Mouse (Mus musculus) forebrain, embryonic 15.5 days (tissue): ENCODE measurements around the gene Ppp6r3. TPM values are rescaled to one million over a fixed set of nuclear protein-coding genes. Genes with fewer than 3 reads are reported as not detected.
A peak's percentile ranks its signal among the peaks of the same experiment; 100 is the strongest.

Experiments used
- ATAC-seq: fragments of 200-750 bp; cut with Nextera tagmentation; replicated peaks from 2 replicates; pipeline ENCODE4 v1.8.0; 2017; ENCODE audit warnings: mild to moderate bottlenecking, moderate TSS enrichment, moderate library complexity
- H3K27ac ChIP-seq: fragments of 300-500 bp; sonication (generic); replicated peaks from 2 replicates; pipeline ENCODE4 v1.5.1; 2015; ENCODE audit warnings: mild to moderate bottlenecking, inconsistent platforms
- H3K27me3 ChIP-seq: fragments of 300-500 bp; sonication (generic); 2 replicates; pipeline ENCODE4 v1.6.1; 2015; ENCODE audit warnings: inconsistent platforms
- H3K36me3 ChIP-seq: fragments of 300-500 bp; sonication (generic); 2 replicates; pipeline ENCODE4 v1.6.1; 2015; ENCODE audit warnings: mild to moderate bottlenecking, inconsistent platforms
- H3K4me1 ChIP-seq: fragments of 300-500 bp; sonication (generic); 2 replicates; pipeline ENCODE4 v1.6.1; 2015; ENCODE audit warnings: inconsistent platforms
- H3K4me2 ChIP-seq: fragments of 300-500 bp; sonication (generic); replicated peaks from 2 replicates; pipeline ENCODE4 v1.6.1; 2015; ENCODE audit warnings: mild to moderate bottlenecking, inconsistent platforms
- H3K4me3 ChIP-seq: fragments of 300-500 bp; sonication (generic); 2 replicates; pipeline ENCODE4 v1.5.1; 2015; ENCODE audit warnings: mild to moderate bottlenecking, inconsistent platforms
- H3K9ac ChIP-seq: fragments of 300-500 bp; sonication (generic); replicated peaks from 2 replicates; pipeline ENCODE4 v1.6.1; 2015; ENCODE audit warnings: mild to moderate bottlenecking, inconsistent platforms
- H3K9me3 ChIP-seq: fragments of 300-500 bp; sonication (generic); 2 replicates; pipeline ENCODE4 v1.6.1; 2016; ENCODE audit warnings: inconsistent platforms
- WGBS: fragments of 180-500 bp; shearing (Covaris S2); methylation state at CpG from one replicate; pipeline ENCODE4 v1.1.7; 2015; ENCODE audit warnings: mixed read lengths; 5-methylcytosine and 5-hydroxymethylcytosine counted together
- polyA plus RNA-seq: library from polyadenylated mRNA; unstranded; fragments of >200 nt; fragmentation: Nextera tagmentation; extraction: Ambion mirVana; gene quantifications from 2 replicates; pipeline ENCODE4 v1.2.1, GENCODE M21; 2015

Ppp6r3 gene
- polyA plus RNA-seq, 1 experiment from 2014 or later = 62.5 TPM

DNA sequence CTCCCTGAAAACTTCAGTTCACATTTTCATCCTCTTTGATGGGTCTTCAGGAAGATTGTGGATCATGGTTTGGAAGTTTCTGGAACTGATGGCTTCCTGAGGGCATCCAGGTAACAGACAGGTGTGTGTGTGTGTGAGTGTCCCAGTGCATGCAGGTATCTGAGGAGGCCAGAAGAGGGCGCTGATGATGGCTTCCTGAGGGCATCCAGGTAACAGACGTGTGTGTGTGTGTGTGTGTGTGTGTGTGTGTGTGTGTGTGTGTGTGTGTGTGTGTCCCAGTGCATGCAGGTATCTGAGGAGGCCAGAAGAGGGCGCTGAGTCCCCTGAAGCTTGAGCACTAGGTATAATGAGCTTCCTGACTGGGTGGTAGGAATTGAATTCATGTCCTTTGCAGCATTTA is 128.2 kb downstream of the Ppp6r3 start:
- peaks cover 4% of the 10 kb centered on the region; the same call in 1 of the 2 replicates for H3K4me1 ChIP-seq
- ATAC-seq = no peak
- H3K9me3 ChIP-seq = no peaks in the 10 kb centered on the region
- H3K36me3 ChIP-seq = no peaks in the 10 kb centered on the region
- no peak overlapping the region for H3K4me3 ChIP-seq
- WGBS = 54% methylated on average over 3 of the region's 3 CpGs
- H3K9ac ChIP-seq = no peak overlapping the region
- H3K27ac ChIP-seq = no peak overlapping the region
- no peaks in the 10 kb centered on the region for H3K27me3 ChIP-seq
- no peak overlapping the region for H3K4me2 ChIP-seq

DNA sequence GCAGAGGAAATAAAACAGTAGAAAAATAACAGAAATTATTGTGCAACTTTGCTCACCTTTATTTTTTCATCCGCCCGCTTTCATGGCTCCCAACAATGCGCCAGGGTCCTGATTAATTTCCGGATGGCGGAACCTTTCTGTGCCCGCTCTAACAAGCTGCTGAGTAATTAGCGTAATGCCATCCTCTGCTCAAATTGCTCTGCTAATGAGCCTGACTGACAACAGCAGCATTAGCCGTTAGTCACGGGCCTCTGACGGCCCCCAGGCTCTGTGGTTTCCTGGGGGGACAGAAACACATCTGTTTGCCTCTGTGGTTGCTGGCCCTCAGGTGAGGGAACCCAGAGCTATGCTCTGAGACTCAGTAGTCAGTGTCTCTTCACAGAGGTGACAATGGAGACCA is 134.5 kb downstream of the Ppp6r3 start:
- peak; percentile 66 for ATAC-seq
- H3K9ac ChIP-seq = no peak overlapping the region
- H3K4me3 ChIP-seq = 0 out of 2 replicates have a peak overlapping the region, but pooled peaks have one; percentile 7
- no peaks in the 10 kb centered on the region for H3K9me3 ChIP-seq
- WGBS = 14% methylated on average over 10 of the region's 10 CpGs
- peaks cover 11% of the 10 kb centered on the region for H3K4me1 ChIP-seq
- peak overlapping the region; percentile 27 for H3K4me2 ChIP-seq
- H3K27ac ChIP-seq = no peak overlapping the region
- no peaks in the 10 kb centered on the region for H3K36me3 ChIP-seq
- H3K27me3 ChIP-seq = no peaks in the 10 kb centered on the region

DNA sequence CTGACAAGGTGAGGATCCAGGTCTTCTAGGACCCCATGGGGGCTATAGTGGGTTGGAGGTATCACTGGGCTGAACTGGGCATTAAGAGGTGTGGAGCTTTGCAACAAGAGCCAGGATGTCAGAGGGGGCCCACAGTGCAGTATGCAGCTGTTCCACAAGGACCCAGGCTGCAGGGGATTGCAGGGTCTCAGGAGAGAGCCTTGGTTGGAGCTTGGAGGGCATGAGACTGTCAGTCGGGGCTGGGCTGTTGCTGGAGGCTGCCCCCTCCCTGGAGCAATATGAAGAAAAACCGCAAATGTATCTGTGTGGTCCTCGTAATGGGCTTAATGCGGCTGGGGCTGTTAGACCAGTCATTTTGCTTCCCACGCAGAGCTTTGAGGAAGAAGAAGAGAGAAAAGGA is 134.9 kb downstream of the Ppp6r3 start:
- H3K4me3 ChIP-seq = 0 out of 2 replicates have a peak overlapping the region, but pooled peaks have one; percentile 7
- peak overlapping the region; percentile 27 for H3K4me2 ChIP-seq
- ATAC-seq = peak; percentile 50
- no peaks in the 10 kb centered on the region for H3K36me3 ChIP-seq
- H3K27me3 ChIP-seq = no peaks in the 10 kb centered on the region
- WGBS = 14% methylated on average over 5 of the region's 5 CpGs
- H3K9ac ChIP-seq = no peak overlapping the region
- H3K27ac ChIP-seq = no peak overlapping the region
- no peaks in the 10 kb centered on the region for H3K9me3 ChIP-seq
- H3K4me1 ChIP-seq = peaks cover 11% of the 10 kb centered on the region

DNA sequence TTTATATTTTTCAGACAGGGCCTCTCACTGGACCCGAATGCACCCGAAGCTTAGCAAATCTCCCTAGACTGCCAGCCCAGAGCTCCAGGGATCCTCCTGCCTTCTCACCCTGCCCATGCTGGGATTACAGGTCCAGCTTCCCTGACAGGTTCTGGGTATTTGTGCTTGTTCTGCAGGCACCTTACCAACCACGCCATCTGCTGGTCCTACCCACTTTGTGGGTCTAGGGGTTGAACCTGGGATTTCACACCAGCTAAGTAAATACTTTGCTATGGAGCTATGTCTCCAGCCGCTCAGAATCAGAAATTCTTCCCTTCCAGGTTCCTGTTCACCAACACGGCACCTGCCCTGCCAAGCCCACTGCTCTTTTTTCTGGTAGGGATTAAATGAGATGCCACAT is 137.6 kb downstream of the Ppp6r3 start:
- ATAC-seq = no peak
- 70% methylated on average over 5 of the region's 5 CpGs for WGBS
- Histone ChIP-seq H3K36me3 (no peaks in the 10 kb centered on the region), H3K9ac (no peak overlapping the region), H3K4me3 (no peak overlapping the region), H3K4me1 (peaks cover 11% of the 10 kb centered on the region), H3K4me2 (no peak overlapping the region), H3K27ac (no peak overlapping the region), H3K27me3 (no peaks in the 10 kb centered on the region), H3K9me3 (no peaks in the 10 kb centered on the region)

GRCm38 (mm10) chr19:3436840-3437239 is 138.7 kb downstream of the Ppp6r3 start:
- peaks cover 11% of the 10 kb centered on the region for H3K4me1 ChIP-seq
- no peaks in the 10 kb centered on the region for H3K27me3 ChIP-seq
- no peaks in the 10 kb centered on the region for H3K9me3 ChIP-seq
- no peak overlapping the region for H3K4me2 ChIP-seq
- no peak overlapping the region for H3K27ac ChIP-seq
- ATAC-seq = no peak
- 58% methylated on average over 9 of the region's 9 CpGs for WGBS
- no peaks in the 10 kb centered on the region for H3K36me3 ChIP-seq
- no peak overlapping the region for H3K9ac ChIP-seq
- H3K4me3 ChIP-seq = no peak overlapping the region

DNA sequence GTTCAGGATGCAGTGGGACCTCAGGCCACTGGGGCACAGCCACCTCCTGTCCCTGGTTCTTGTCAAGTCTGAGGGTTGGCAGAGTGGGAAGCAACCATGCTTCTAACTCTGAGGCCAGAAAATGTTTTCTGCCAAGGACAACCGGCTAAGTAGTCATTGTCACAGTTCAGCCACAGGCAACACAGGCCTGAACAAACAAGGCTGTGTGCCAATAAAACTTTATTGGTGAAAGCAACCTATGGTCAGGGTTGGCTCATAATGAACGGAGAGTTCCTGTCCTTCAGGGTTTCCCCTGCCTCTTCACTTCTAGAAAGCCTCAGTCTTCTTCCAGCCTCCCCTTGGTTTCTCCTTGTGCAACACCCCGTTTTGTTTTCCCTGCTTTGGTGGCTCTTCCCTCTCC is 139.7 kb downstream of the Ppp6r3 start:
- 79% methylated on average over 3 of the region's 3 CpGs for WGBS
- no peaks in the 10 kb centered on the region for H3K36me3 ChIP-seq
- no peak overlapping the region for H3K4me3 ChIP-seq
- no peak for ATAC-seq
- no peak overlapping the region for H3K27ac ChIP-seq
- no peak overlapping the region for H3K4me2 ChIP-seq
- peaks cover 6% of the 10 kb centered on the region for H3K4me1 ChIP-seq
- H3K9ac ChIP-seq = no peak overlapping the region
- H3K27me3 ChIP-seq = no peaks in the 10 kb centered on the region
- no peaks in the 10 kb centered on the region for H3K9me3 ChIP-seq

GRCm38 (mm10) chr19:3434641-3435040 is 140.9 kb downstream of the Ppp6r3 start:
- H3K4me2 ChIP-seq = no peak overlapping the region
- H3K36me3 ChIP-seq = no peaks in the 10 kb centered on the region
- H3K4me3 ChIP-seq = no peak overlapping the region
- H3K27me3 ChIP-seq = no peaks in the 10 kb centered on the region
- WGBS = 28% methylated on average over 4 of the region's 4 CpGs
- no peaks in the 10 kb centered on the region for H3K9me3 ChIP-seq
- ATAC-seq = no peak
- H3K27ac ChIP-seq = no peak overlapping the region
- no peaks in the 10 kb centered on the region; the same call in 1 of the 2 replicates for H3K4me1 ChIP-seq
- no peak overlapping the region for H3K9ac ChIP-seq

DNA sequence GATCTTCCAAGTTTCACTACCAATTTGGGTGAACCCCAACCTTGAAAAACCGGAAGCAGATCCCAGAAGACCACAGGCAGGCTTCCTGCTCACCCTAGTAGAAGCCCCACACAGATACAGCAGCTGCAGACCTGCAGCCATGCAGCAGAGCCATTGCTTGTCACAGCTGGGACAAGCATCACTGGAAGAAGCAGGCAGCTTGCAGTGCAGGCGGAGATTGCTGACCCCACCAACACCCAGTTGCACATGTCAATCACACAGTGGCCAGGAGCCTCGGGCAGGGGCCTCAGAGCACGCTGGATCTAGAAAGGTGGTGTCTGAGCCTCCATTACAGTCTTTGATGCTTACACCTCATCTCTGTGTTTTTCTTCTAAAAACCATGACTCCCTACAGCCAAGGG is 141.4 kb downstream of the Ppp6r3 start:
- no peak for ATAC-seq
- Histone ChIP-seq H3K4me2 (no peak overlapping the region), H3K9ac (no peak overlapping the region), H3K36me3 (no peaks in the 10 kb centered on the region), H3K9me3 (no peaks in the 10 kb centered on the region), H3K27ac (no peak overlapping the region), H3K4me1 (peaks cover 5% of the 10 kb centered on the region), H3K27me3 (no peaks in the 10 kb centered on the region), H3K4me3 (no peak overlapping the region)
- 42% methylated on average over 4 of the region's 4 CpGs for WGBS

DNA sequence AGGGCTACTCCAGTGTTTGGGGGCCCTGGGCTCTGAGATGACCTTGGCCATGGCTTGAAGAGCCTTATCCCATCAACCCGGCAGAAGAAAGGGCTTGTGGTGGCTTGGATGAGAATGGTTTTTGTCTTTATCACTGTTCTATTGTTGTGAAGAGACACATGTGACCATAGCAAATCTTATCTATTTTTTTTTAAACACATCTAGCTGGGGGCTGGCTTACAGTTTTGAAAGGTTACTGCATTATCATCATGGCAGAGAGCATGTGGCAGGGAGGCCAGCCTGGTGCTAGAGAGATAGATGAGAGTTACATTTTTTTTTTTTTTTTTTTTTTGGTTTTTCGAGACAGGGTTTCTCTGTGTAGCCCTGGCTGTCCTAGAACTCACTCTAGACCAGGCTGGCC is 143.6 kb downstream of the Ppp6r3 start:
- 89% methylated on average over 1 of the region's 2 CpGs for WGBS
- ATAC-seq = no peak

DNA sequence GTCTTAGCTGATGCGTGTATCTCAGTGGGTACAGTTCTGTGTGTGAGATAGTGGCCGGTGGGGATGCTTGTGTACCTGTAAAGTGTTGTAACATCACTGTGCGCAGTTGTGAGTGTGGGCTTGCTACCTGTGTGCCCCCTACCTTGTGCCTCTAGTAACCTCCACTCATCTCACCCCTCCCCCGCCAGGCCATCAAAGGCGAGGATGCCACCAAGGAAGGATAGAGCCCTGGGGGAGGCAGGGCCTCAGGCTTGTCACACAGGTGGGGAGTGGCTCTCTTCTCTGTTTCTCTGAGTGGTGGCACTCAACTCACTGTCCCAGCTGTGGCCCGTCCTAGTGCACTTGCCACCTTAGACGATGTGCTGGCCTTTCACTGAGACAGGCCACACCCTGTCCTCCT is 144.5 kb downstream of the Ppp6r3 start:
- no peak overlapping the region for H3K27ac ChIP-seq
- no peaks in the 10 kb centered on the region for H3K27me3 ChIP-seq
- H3K36me3 ChIP-seq = no peaks in the 10 kb centered on the region
- 72% methylated on average over 7 of the region's 7 CpGs for WGBS
- no peak overlapping the region for H3K4me2 ChIP-seq
- H3K9me3 ChIP-seq = no peaks in the 10 kb centered on the region
- no peak overlapping the region for H3K9ac ChIP-seq
- peaks cover 13% of the 10 kb centered on the region for H3K4me1 ChIP-seq
- ATAC-seq = no peak
- H3K4me3 ChIP-seq = no peak overlapping the region

More for the DNA sequence above, 143.6 kb downstream of the Ppp6r3 start:
- Histone ChIP-seq H3K4me2 (no peak overlapping the region), H3K9me3 (no peaks in the 10 kb centered on the region), H3K9ac (no peak overlapping the region), H3K27me3 (no peaks in the 10 kb centered on the region), H3K27ac (no peak overlapping the region), H3K36me3 (no peaks in the 10 kb centered on the region), H3K4me1 (peaks cover 13% of the 10 kb centered on the region), H3K4me3 (no peak overlapping the region)

DNA sequence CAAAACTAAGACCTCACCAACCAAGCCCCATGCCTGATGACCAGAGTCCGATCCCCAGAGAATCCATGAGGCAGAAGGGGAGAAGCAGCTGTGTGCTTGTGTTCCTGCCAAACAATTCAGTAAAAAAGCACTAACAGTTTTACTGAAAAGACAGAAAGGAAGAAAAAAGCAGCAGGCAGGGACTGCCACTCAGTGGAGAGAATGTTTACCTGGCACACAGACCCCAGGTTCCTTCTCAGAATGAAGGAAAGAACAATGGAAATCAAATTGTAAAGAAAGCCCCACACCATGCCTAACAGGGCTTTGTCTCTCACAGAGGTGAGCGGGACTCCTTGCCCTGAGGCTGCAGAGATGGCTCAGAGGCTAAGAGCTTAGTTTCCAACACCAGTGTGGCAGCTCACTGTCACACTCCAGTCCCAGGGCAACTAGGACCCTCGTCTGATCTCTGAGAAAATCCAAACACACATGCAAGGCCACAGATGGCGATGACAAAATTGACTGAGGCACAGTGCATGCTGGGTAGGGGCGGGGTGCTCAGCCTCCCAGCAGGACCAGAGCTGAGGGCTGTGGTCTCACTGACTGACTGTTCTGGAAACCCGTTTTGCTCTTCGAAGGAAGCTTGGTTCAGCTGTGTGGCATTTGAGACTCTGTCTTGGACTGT is 146.3 kb downstream of the Ppp6r3 start:
- Histone ChIP-seq H3K9me3 (no peaks in the 10 kb centered on the region), H3K4me3 (no peak overlapping the region), H3K9ac (no peak overlapping the region), H3K36me3 (no peaks in the 10 kb centered on the region), H3K27ac (peak overlapping the region; percentile 71), H3K4me1 (peaks cover 13% of the 10 kb centered on the region), H3K27me3 (no peaks in the 10 kb centered on the region), H3K4me2 (no peak overlapping the region)
- peak; percentile 67 for ATAC-seq
- 33% methylated on average over 7 of the region's 7 CpGs for WGBS

DNA sequence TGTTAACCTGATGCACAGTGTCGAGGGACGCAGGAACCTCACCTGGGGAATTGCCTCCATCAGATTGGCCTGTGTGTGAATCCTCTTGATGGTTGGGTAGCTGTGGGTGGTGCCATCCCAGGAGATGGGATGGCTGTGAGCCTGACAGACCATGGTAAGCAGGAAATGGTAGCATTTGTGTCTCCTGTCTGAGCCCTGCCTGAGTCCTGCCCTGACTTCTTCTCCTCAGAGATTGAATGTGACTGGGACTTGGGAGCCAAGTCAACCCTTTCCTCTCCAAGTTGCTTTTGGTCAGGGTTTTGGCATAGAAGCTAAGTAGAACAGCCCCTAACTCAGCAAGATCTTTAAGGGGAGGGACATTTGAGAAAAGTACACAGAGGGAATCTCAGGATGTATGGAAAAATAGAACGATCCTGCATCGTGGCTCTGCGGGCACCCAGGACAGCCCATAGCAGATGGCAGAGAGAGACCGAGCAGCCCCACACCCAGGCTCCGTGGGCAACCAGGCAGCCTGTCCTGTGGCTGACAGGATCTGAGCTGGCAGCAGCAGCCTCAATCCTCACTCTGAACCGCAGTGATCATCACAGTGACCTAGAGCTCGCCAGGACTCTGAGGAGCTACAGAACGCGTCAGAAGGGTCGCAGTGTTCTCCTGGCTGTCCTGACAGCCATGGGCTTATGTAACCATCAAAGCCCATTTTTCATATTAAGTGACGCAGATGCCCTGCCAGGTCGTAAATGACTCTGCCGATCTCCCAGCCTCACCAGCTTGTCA is 147.3 kb downstream of the Ppp6r3 start:
- Histone ChIP-seq H3K27me3 (no peaks in the 10 kb centered on the region), H3K9ac (no peak overlapping the region), H3K4me2 (no peak overlapping the region), H3K36me3 (no peaks in the 10 kb centered on the region), H3K9me3 (no peaks in the 10 kb centered on the region), H3K4me3 (no peak overlapping the region), H3K4me1 (peaks cover 13% of the 10 kb centered on the region), H3K27ac (no peak overlapping the region)
- ATAC-seq = no peak
- WGBS = 78% methylated on average over 15 of the region's 15 CpGs
